Mouse (Mus musculus): Measurements from ENCODE around the gene Gm17728.
"Not testable (repeated sequence)": the region's sequence is repeated elsewhere in the genome, so short reads cannot be mapped to it uniquely, and the experiment has no call there.

The Gm17728 gene

DNA sequence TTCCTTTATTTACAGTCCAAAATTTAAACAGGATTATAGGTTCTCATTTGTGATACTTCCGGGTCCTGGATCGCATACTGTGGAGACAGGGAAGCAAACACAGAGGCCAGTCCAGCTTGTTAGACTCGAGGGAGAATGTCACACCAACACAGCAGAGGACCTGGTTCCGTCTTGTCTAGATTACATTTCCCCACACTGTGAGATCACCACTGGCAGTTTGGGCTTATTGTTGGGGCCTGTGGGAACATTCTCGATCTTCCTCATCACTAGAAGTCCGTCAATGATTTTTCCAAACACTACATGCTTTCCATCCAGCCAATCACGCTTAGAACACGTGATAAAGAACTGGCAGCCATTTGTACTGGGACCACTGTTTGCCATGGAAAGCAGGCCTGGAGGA lies at the start of gene Gm17728:
Gene Gm17728 (plus strand): TSS at position 301 of the 400 bp plus-strand sequence.
- DNase-seq (ENCODE audit: low spot score in 2 of 2): not testable (repeated sequence)

DNA sequence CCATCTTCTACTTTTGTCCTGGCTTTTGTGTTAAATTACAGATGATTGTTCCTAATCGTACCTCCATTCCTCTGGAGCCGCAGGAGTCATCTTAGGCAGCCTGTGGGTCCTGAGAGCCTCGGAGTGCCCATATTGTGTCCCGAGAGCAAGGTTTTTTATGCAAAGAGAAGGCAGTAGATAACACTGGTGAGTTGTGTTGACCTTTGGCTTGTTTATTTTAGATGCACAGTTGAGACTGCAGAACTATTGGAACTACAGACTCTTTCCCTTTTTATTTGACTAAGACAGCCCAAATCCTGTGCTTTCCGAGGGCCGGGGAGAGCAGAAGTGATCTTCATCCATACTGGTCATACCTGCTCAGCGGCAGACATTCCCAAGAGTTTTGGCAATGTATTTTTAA lies 24.4 kb upstream of the Gm17728 start:
- no peak for DNase-seq (ENCODE audit: low spot score in 2 of 2)

DNA sequence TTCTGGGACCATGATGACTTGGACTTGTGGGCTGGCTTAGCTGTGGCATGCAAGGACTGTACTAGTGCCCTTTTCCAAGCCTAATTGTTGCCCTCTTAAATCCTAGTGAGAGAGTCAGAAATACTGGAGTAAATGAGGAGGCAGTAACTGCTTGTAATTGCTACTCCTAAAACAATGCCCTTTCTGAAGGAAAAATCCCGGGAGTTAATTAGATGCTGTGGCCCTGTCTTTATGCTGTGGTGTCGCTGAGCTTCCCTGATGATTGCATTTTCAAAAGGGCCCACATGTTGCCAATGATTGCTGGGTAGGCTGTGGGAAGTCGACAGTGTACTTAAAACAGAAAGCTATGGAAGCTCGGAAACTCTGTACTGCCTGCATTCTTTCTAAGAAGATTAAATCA lies 23.3 kb upstream of the Gm17728 start:
- no peak for DNase-seq (ENCODE audit: low spot score in 2 of 2)

DNA sequence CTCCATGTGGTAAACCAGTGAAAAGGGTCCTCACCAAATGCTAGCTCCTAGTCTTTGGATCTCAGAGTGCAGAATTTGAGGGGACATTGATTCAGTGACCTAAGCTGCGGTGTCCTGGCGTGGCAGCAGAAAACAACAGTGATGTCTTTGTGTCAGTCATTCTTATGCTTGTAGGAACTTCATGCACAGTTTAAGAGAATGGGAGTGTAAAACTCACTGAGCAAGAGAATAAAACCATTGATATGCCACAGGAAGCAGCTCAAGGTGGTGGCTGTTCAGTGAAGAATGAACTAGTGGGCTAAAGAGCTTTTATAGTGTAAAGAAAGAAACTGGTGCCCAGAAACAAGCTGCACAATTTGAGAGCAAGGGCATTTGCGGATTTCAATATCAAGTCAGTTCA lies 17.9 kb upstream of the Gm17728 start:
- no peak for DNase-seq (ENCODE audit: low spot score in 2 of 2)

DNA sequence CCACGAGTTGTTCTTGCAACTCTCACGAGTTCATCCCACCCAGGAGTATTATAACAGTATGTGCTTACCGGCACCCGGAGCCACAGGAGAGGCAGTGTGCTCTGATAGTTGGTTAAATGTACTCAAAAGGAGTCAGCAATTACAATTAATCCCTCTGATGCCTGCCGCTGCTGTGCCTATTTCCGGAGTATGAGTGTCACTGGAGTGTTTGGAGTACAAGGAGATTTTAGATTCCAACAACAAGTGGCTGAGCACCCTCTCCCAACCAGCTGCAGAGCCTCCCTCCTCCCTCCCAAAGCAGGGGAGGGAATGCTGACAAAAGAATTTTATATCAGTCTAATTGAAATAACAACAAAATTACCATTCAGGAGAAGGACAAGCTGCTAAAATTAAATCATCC lies 14.2 kb upstream of the Gm17728 start:
- no peak for DNase-seq (ENCODE audit: low spot score in 2 of 2)

DNA sequence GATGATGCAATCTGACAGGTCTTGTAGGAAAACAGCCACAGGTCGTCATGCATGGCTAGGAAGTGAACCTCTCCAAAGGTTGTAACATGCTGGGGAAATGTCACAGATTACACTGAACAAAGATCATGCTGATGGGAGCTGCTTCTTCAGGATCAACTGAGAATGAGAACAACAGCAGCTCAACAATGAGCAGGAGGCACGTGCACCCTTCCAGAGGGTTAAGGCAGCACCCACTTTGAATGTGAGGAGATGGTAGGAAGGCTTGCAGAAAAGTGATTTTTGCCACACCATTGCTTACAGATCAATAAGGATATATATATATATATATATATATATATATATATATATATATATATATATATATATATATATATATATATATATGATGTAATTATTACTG lies 2.8 kb upstream of the Gm17728 start:
- DNase-seq (ENCODE audit: low spot score in 2 of 2): no peak

DNA sequence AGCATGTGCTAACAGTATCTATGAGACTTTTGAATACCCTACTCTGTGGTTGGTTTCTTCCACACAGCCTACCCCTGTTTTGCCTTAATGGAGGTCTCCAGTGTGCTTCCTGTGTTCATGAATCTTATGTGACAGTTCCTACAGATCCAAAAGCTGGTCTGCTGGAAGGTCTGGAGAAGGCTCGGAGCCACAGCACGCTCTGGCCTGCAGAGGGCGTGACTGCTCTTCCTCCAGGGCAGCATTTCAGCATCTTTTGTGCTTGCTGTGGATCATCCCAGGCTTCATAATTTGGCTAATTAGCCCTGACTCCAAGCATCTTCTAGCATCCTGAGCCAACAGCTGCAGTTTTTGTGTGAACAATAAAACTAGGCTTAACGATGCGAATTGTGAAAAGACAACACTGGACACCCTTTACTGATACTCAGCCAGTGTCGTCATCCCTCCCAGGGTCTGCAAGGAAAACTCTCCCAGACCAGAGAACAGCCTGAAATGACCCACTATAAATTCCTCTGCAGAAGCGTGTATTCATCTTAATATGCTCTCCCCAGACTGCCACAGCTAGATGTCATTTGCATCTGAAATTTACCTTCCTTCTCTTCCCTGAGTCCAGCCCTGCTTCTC lies 6.6 kb downstream of the Gm17728 start:
- DNase-seq (ENCODE audit: low spot score in 2 of 2): no peak

DNA sequence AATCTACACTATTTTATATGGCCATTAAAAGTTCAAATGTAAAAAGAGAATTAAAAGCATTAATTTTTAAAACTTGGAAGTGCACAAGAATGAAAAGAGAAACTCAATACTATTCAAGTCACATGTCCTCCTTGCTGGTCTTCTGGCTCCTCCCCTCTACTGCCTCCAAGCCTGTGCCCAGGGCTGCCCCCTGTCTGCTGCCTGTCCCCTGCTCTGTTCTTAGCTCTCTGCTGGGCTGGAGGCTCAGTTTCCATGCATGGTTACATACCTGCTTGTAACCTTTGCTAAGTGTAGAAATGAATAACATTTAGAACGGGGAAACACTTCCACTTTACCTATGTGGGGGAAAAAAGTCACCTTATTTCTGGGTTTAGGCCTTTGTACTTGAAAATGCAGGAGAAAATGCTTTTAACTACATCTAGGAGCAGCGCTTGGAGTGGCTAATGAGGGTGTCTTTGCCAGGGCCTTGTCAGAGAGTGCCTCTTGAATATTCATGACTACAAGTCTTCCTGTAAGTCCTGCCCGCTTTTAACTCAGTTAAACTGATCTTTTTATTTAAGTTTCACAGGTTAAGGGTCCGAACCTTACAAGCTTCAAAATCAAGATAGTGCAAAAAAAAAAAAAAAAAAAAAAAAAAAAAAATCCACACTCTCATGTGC lies 18.3 kb downstream of the Gm17728 start:
- no peak for DNase-seq (ENCODE audit: low spot score in 2 of 2)

DNA sequence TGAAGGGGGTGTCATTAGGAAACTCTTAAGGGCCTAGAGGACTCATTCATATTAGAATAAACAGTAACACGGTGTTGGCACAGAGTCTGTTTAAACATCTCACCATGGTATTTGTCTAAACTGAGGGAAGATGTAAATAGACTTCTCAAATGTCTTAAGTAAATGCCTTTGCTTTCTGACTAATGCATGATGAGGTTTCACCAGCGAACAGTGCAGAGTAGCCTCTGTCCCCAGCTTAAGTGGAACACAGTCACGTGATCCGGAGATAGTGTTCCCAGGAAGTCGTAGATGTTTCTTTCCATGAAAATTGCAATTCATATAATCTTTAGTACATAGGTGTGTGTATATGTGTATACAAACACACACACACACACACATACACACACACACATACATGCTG lies 34.5 kb downstream of the Gm17728 start:
- no peak for DNase-seq (ENCODE audit: low spot score in 2 of 2)

DNA sequence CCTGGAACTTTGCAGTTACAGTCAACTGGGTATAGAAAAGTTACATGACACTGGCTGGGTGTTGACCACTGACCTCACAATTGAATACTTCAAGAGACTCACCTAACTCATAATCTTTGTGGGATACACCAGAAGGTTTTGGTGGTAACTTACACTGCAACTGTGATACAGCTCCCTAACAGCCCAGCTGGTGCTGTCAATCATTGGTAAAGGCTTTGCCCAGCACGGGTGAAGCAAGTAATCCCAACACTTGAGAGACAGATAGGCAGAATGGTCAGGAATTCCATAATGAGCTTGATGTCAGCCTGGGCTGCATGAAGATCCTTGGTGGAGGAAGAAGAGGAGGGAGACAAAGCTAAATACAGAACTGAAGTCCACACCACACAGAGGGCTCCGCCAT lies 39.0 kb downstream of the Gm17728 start:
- DNase-seq (ENCODE audit: low spot score in 2 of 2): no peak
